Mouse (Mus musculus): ENCODE data around the gene Rbm4b.

DNA sequence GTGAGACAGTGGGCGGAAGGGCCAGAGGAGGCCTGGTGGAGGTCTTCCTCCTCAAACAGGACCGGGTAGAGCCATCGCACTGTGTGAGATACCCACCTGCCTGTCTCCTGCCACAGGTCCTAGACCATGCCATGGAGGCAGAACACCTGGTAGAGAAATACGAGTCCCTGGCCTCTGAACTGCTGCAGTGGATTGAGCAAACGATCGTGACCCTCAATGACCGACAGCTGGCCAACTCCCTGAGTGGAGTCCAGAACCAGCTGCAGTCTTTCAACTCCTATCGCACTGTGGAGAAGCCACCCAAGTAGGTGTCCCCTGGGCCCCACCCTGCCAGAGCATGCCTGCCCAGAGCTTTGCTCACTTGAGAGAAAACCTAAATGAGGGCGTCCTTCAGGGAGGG, 27.1 kb upstream of the Rbm4b start:
- TF ChIP-seq GATA1 (IDR thresholded peaks at IDR 0.05; ENCODE audit: borderline replicate concordance, low read length) (no peak), FLI1 (IDR thresholded peaks at IDR 0.05; ENCODE audit: low read length) (no peak)
